ENCODE assay signal across 8 mouse cellular contexts in the genomic region with DNA sequence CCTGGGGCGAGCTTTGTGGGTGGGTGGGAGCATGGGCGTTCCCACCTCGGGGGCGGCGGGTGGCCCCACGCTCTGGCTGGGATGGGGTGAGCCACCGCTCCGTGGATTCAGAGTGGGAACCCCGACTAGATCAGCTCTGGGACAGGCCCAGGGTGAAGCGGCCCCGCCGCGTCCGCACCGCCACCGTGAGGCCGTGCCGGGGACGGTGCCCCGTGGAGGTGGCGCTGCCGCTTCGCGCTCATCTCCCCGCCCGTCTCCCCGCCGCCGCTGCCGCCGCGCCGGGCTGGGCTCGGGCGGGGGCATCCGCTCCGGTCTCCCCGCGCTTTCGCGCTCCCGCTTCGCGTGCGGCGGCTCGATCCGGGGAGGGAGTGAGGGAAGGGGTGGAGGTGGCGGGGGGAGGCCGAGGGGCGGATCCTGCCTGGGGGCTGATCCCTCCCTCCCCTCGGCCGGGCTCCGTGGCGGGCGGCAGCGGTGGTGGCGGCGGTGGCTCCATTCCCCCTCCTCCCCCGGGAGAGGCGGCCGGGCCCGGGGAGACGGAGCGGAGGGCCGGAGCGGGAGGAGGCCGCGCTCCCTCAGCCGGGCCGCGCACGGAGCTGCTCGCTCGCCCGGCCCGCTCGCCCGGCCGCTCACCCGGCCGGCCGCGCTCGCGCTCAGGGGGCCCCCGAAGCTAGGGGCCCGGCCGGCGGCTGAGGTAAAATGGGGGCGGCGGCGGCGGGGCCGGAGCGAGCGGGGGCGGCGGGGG. TPM values are rescaled to one million over a fixed set of nuclear protein-coding genes. Genes with fewer than 3 reads are reported as not detected.
DNase-seq lines count a peak whose midpoint lies in the region; ATAC-seq and TF ChIP-seq lines count a peak whose summit lies in the region.

A gene (plus strand): TSS at position 420 of the 742 bp plus-strand sequence.

- peak; percentile 58 for DNase-seq in R1 (ENCODE audit: low read depth, low spot score)
- peak; percentile 60 to 69 for DNase-seq in gastrocnemius, adult 8-10 months (ENCODE audit: low spot score in 2 of 2)
- peak; percentile 81 for DNase-seq in hindbrain, postnatal 0 days (ENCODE audit: low spot score)
- DNase-seq in left cerebral cortex, adult 2 months (ENCODE audit: extremely low spot score in 1 of 2, low spot score in 2 of 2), result peak; percentile 75
- DNase-seq in right cerebral cortex, adult 18-20 months, result peak; percentile 77
- peak; percentile 53 for DNase-seq in urinary bladder, postnatal 10 days (ENCODE audit: low spot score)

- peak within 1 kb of the TSS; percentile 42 for H3K4me3 ChIP-seq in cortical plate, adult 2 months (ENCODE audit: insufficient read depth, low read length)
- peak within 1 kb of the TSS; percentile 92 for H3K4me3 ChIP-seq in hindbrain, postnatal 0 days (ENCODE audit: low read length)
- peak within 1 kb of the TSS; percentile 70 for H3K4me3 ChIP-seq in left cerebral cortex, adult 2 months

- no peaks in the 10 kb centered on the region for H3K9me3 ChIP-seq in hindbrain, postnatal 0 days (ENCODE audit: low read length)

- H3K4me2 ChIP-seq in hindbrain, postnatal 0 days (ENCODE audit: low read depth, low read length), result peak within 1 kb of the TSS; percentile 98

- peak within 1 kb of the TSS; percentile 100 for H3K9ac ChIP-seq in hindbrain, postnatal 0 days (replicated peaks; ENCODE audit: low read length)

- 1% methylated on average over 23 of the region's 99 CpGs for WGBS in hindbrain, postnatal 0 days

- peak; percentile 27; the same call in 1 of the 2 replicates for TF ChIP-seq POLR2A in cortical plate, adult 2 months (IDR thresholded peaks at IDR 0.05; ENCODE audit: extremely low read depth, insufficient read depth, low read length)

- H3K36me3 ChIP-seq in hindbrain, postnatal 0 days (ENCODE audit: insufficient read depth, low read length), result no peaks in the 10 kb centered on the region

- TF ChIP-seq CTCF in cortical plate, adult 2 months (IDR thresholded peaks at IDR 0.05; ENCODE audit: extremely low read depth, insufficient read depth, low read length), result no peak
- peak; percentile 30 for TF ChIP-seq CTCF in hindbrain, postnatal 0 days (IDR thresholded peaks at IDR 0.05; ENCODE audit: low read depth)
- TF ChIP-seq CTCF in left cerebral cortex, adult 2 months (IDR thresholded peaks at IDR 0.05), result peak; percentile 55

- peak within 1 kb of the TSS; percentile 97 for H3K27ac ChIP-seq in cortical plate, adult 2 months (ENCODE audit: insufficient read depth, low read length)
- peak within 1 kb of the TSS; percentile 100 for H3K27ac ChIP-seq in hindbrain, postnatal 0 days
- H3K27ac ChIP-seq in left cerebral cortex, adult 2 months, result peak within 1 kb of the TSS; percentile 97

- peak; percentile 70 for ATAC-seq in hindbrain, postnatal 0 days
- ATAC-seq in megakaryocyte, adult 5-6 weeks (ENCODE audit: poor library complexity, severe bottlenecking), result peak; percentile 69

- H3K4me1 ChIP-seq in cortical plate, adult 2 months (ENCODE audit: control insufficient read depth, insufficient read depth, low read length), result peaks cover 7% of the 10 kb centered on the region
- peaks cover 5% of the 10 kb centered on the region; the same call in 1 of the 2 replicates for H3K4me1 ChIP-seq in hindbrain, postnatal 0 days (ENCODE audit: insufficient read depth, low read length)

- H3K27me3 ChIP-seq in hindbrain, postnatal 0 days (ENCODE audit: insufficient read depth, low read length), result no peaks in the 10 kb centered on the region

- intact Hi-C loops in left cerebral cortex, adult 2 months (cut with DNase I), result loop anchor here (2.0 kb wide), 3 partner anchors 38 to 110 kb away; a partner anchor contains a TSS

RNA-seq across cellular contexts. Expression of the gene that starts here (rescaled TPM):
- polyA plus RNA-seq in cortical plate, adult 2 months (2012; rRNA removed), result 45.2 and 45.6 TPM in 2 replicates
- total RNA-seq in gastrocnemius, adult 8-10 months (2022), result 10 to 100 TPM; 13.2 to 16.5 (median 16.3) TPM
- total RNA-seq in hindbrain, postnatal 0 days (2014; rRNA removed), result 10.1 and 16.5 TPM in 2 replicates
- 4.5 and 4.7 TPM in 2 replicates for polyA plus RNA-seq in hindbrain, postnatal 0 days (2015; fragmentation: Nextera tagmentation; extraction: Ambion mirVana)
- total RNA-seq in left cerebral cortex, adult 2 months (2021), result 10 to 100 TPM; 49.1 to 49.5 TPM
- 22.5 and 22.6 TPM in 2 replicates for total RNA-seq in megakaryocyte, adult 5-6 weeks (2015)
- 4.4 and 8.3 TPM in 2 replicates for total RNA-seq in megakaryocyte, adult 5-6 weeks (2017)

Comparison
In these comparisons a context has a peak if more than half of its experiments do, and no peak if none do; other contexts are left out.
1. Peak in every context shown above with its lines: DNase-seq, ATAC-seq, H3K4me3 ChIP-seq and H3K27ac ChIP-seq.
2. H3K4me3 ChIP-seq: peak in every context shown above with its lines; median percentile 92 in hindbrain, postnatal 0 days; 70 in left cerebral cortex, adult 2 months; 42 in cortical plate, adult 2 months.